Mouse (Mus musculus) liver, embryonic 11.5 days (tissue): ENCODE data around the gene Kbtbd4. TPM values are rescaled to one million over a fixed set of nuclear protein-coding genes. Genes with fewer than 3 reads are reported as not detected.

ENCODE experiments used
- ATAC-seq: fragments of 200-750 bp; cut with Nextera tagmentation; replicated peaks from 2 replicates; pipeline ENCODE4 v1.8.0; 2017; ENCODE audit warnings: moderate number of reproducible peaks, mild to moderate bottlenecking, moderate TSS enrichment, moderate library complexity; ENCODE audit not compliant: low FRiP score
- DNase-seq: peaks from one replicate; pipeline ENCODE4 v3.0.0-alpha.2; 2017; ENCODE audit warnings: low spot score
- H3K27ac ChIP-seq: fragments of 300-500 bp; sonication (generic); 2 replicates; pipeline ENCODE4 v1.5.1; 2014; ENCODE audit warnings: mild to moderate bottlenecking, low read depth, low read length, control low read depth
- H3K27me3 ChIP-seq: fragments of 300-500 bp; sonication (generic); replicated peaks from 2 replicates; pipeline ENCODE4 v1.6.1; 2014; ENCODE audit warnings: low read length, mixed read lengths; ENCODE audit not compliant: control insufficient read depth, insufficient read depth
- H3K36me3 ChIP-seq: fragments of 300-500 bp; sonication (generic); 2 replicates; pipeline ENCODE4 v1.6.1; 2014; ENCODE audit warnings: mild to moderate bottlenecking, low read length, moderate library complexity, mixed read lengths; ENCODE audit not compliant: control insufficient read depth, insufficient read depth
- H3K4me1 ChIP-seq: fragments of 300-500 bp; sonication (generic); replicated peaks from 2 replicates; pipeline ENCODE4 v1.6.1; 2014; ENCODE audit warnings: low read length, mixed read lengths; ENCODE audit not compliant: control insufficient read depth, insufficient read depth
- H3K4me2 ChIP-seq: fragments of 300-500 bp; sonication (generic); 2 replicates; pipeline ENCODE4 v1.6.1; 2014; ENCODE audit warnings: mild to moderate bottlenecking, control low read depth, moderate library complexity
- H3K4me3 ChIP-seq: fragments of 300-500 bp; sonication (generic); 2 replicates; pipeline ENCODE4 v1.5.1; 2014; ENCODE audit warnings: low read depth, low read length, control low read depth
- H3K9ac ChIP-seq: fragments of 300-500 bp; sonication (generic); 2 replicates; pipeline ENCODE4 v1.6.1; 2014; ENCODE audit warnings: low read depth, low read length, control low read depth
- H3K9me3 ChIP-seq: fragments of 300-500 bp; sonication (generic); 2 replicates; pipeline ENCODE4 v1.6.1; 2016; ENCODE audit warnings: low read length, inconsistent platforms, mixed read lengths; ENCODE audit not compliant: control insufficient read depth
- WGBS: fragments of 180-500 bp; shearing (Covaris S2); extraction: QIAGEN DNeasy Blood & Tissue Kit; methylation state at CpG from one replicate; pipeline ENCODE4 v1.1.7; 2014; 5-methylcytosine and 5-hydroxymethylcytosine counted together
- polyA plus RNA-seq: library from polyadenylated mRNA; unstranded; fragments of >200 nt; fragmentation: Nextera tagmentation; extraction: Ambion mirVana; gene quantifications from 2 replicates; pipeline ENCODE4 v1.2.1, GENCODE M21; 2014

Kbtbd4 gene
- polyA plus RNA-seq, 1 experiment from 2014 or later, result 34.4 TPM

GRCm38 (mm10) chr2:90931829-90932228, 27.3 kb downstream of the Kbtbd4 start:
- 62% methylated on average over 8 of the region's 8 CpGs for WGBS
- no peak overlapping the region for H3K9ac ChIP-seq
- DNase-seq (no peak), ATAC-seq (peak; percentile 66)
- H3K4me3 ChIP-seq, result no peak overlapping the region
- H3K36me3 ChIP-seq, result no peaks in the 10 kb centered on the region
- H3K27me3 ChIP-seq, result no peaks in the 10 kb centered on the region
- peak overlapping the region; percentile 37 for H3K4me2 ChIP-seq
- H3K9me3 ChIP-seq, result no peaks in the 10 kb centered on the region
- H3K4me1 ChIP-seq, result no peaks in the 10 kb centered on the region
- peak overlapping the region; percentile 62; the same call in 1 of the 2 replicates for H3K27ac ChIP-seq

DNA sequence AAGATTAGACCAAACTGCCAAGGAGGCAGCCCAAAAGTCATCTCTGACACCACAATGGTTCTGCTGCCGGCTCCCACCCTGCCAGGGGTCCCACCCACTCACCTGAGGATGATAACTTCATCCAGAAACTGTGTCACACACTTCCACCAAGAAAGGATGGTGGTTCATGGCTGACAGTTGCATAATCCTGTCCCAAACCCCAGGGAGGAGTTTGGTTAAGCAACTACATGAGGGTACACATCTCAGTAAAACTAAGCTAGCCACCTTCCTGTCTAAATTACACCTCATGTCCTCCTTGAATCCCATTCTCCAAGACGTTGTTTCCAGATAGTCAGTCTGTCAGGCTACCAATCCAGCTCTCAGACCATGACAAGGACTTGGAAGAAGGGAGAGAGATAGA, 27.7 kb downstream of the Kbtbd4 start:
- peak overlapping the region; percentile 66 for H3K27ac ChIP-seq
- peak overlapping the region; percentile 37 for H3K4me2 ChIP-seq
- 54% methylated on average over 2 of the region's 2 CpGs for WGBS
- no peak overlapping the region for H3K4me3 ChIP-seq
- no peak overlapping the region for H3K9ac ChIP-seq
- ATAC-seq, result no peak
- H3K27me3 ChIP-seq, result no peaks in the 10 kb centered on the region
- H3K36me3 ChIP-seq, result no peaks in the 10 kb centered on the region
- no peaks in the 10 kb centered on the region for H3K4me1 ChIP-seq
- DNase-seq, result no peak
- H3K9me3 ChIP-seq, result no peaks in the 10 kb centered on the region

DNA sequence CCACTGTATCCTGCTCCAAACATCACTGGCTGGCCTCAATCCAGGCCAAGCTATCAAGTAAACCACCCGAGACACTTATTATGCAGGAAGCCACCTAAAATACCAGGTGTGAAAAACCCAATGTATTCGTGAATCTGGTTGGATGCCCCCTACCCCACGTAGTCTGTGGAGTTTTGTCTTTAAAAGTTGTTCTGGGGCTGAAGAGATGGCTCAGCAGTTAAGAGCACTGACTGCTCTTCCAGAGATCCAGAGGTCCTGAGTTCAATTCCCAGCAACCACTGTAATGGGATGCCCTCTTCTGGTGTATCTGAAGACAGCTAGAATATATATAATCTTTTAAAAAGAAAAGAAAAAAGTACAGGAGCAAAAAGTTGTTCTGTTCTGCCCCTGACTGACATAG, 33.8 kb downstream of the Kbtbd4 start:
- no peak overlapping the region for H3K4me3 ChIP-seq
- no peak overlapping the region for H3K9ac ChIP-seq
- WGBS, result 62% methylated on average over 3 of the region's 3 CpGs
- H3K36me3 ChIP-seq, result no peaks in the 10 kb centered on the region
- H3K27ac ChIP-seq, result no peak overlapping the region
- peaks cover 18% of the 10 kb centered on the region for H3K4me1 ChIP-seq
- no peaks in the 10 kb centered on the region for H3K27me3 ChIP-seq
- ATAC-seq (no peak), DNase-seq (no peak)
- no peaks in the 10 kb centered on the region for H3K9me3 ChIP-seq
- H3K4me2 ChIP-seq, result no peak overlapping the region

DNA sequence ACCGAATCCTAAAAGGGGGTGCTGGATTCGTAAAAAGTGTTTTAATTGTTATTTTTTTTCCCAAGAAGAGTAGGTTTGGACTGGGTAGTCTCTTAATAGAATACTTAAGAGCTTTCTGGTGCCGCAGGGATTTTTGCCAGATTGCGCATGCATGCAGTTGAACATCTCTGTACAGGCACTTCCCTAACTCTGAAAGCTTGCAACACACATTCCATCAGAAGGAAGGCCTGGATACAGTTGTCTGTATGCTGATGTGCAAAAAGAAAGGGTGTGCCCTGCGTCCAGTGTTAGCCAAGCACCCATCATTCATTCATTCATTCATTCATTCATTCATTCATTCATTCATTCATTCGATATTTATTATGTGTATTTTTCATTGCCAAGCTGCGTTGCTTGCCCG, 35.2 kb downstream of the Kbtbd4 start:
- H3K4me3 ChIP-seq, result peak overlapping the region; percentile 98
- H3K36me3 ChIP-seq, result no peaks in the 10 kb centered on the region
- 0 out of 2 replicates have a peak, but pooled peaks have one; percentile 9 for ATAC-seq
- H3K9me3 ChIP-seq, result no peaks in the 10 kb centered on the region
- 48% methylated on average over 8 of the region's 8 CpGs for WGBS
- H3K27ac ChIP-seq, result peak overlapping the region; percentile 90; the same call in 1 of the 2 replicates
- no peaks in the 10 kb centered on the region for H3K27me3 ChIP-seq
- H3K4me1 ChIP-seq, result peaks cover 18% of the 10 kb centered on the region
- H3K4me2 ChIP-seq, result peak overlapping the region; percentile 68
- peak overlapping the region; percentile 97 for H3K9ac ChIP-seq
- DNase-seq, result no peak

GRCm38 (mm10) chr2:90940233-90941229, 36.0 kb downstream of the Kbtbd4 start, which contains the start of gene Celf1:
TSS of gene Celf1 (plus strand) at chr2:90940382.
- H3K9me3 ChIP-seq, result no peaks in the 10 kb centered on the region
- DNase-seq, result peak; percentile 86
- peak; percentile 93 for ATAC-seq
- under 1% methylated on average over 87 of the region's 113 CpGs for WGBS
- H3K27me3 ChIP-seq, result no peaks in the 10 kb centered on the region
- H3K4me1 ChIP-seq, result peaks cover 22% of the 10 kb centered on the region
- H3K36me3 ChIP-seq, result no peaks in the 10 kb centered on the region
- peak within 1 kb of the TSS; percentile 97 for H3K9ac ChIP-seq
- peak within 1 kb of the TSS; percentile 98 for H3K4me3 ChIP-seq
- peak within 1 kb of the TSS; percentile 90 for H3K27ac ChIP-seq
- H3K4me2 ChIP-seq, result peak within 1 kb of the TSS; percentile 68

GRCm38 (mm10) chr2:90941744-90942143, 37.2 kb downstream of the Kbtbd4 start:
- no peak overlapping the region for H3K27ac ChIP-seq
- no peaks in the 10 kb centered on the region for H3K36me3 ChIP-seq
- DNase-seq (no peak), ATAC-seq (no peak)
- peak overlapping the region; percentile 66 for H3K4me2 ChIP-seq
- H3K27me3 ChIP-seq, result no peaks in the 10 kb centered on the region
- peak overlapping the region; percentile 44 for H3K9ac ChIP-seq
- H3K4me1 ChIP-seq, result peaks cover 25% of the 10 kb centered on the region
- no peaks in the 10 kb centered on the region for H3K9me3 ChIP-seq
- 75% methylated on average over 2 of the region's 2 CpGs for WGBS
- H3K4me3 ChIP-seq, result peak overlapping the region; percentile 98

- DNase-seq (no peak), ATAC-seq (0 out of 2 replicates have a peak, but pooled peaks have one; percentile 24)
- no peak overlapping the region for H3K27ac ChIP-seq
- peaks cover 21% of the 10 kb centered on the region for H3K4me1 ChIP-seq
- peaks cover 3% of the 10 kb centered on the region; the same call in 1 of the 2 replicates for H3K36me3 ChIP-seq
- no peaks in the 10 kb centered on the region for H3K27me3 ChIP-seq
- H3K9ac ChIP-seq, result no peak overlapping the region
- no peak overlapping the region for H3K4me2 ChIP-seq
- no peaks in the 10 kb centered on the region for H3K9me3 ChIP-seq
- no peak overlapping the region for H3K4me3 ChIP-seq
- WGBS, result 84% methylated on average over 5 of the region's 5 CpGs
Observed at GRCm38 (mm10) chr2:90950149-90950548, 45.6 kb downstream of the Kbtbd4 start.

DNA sequence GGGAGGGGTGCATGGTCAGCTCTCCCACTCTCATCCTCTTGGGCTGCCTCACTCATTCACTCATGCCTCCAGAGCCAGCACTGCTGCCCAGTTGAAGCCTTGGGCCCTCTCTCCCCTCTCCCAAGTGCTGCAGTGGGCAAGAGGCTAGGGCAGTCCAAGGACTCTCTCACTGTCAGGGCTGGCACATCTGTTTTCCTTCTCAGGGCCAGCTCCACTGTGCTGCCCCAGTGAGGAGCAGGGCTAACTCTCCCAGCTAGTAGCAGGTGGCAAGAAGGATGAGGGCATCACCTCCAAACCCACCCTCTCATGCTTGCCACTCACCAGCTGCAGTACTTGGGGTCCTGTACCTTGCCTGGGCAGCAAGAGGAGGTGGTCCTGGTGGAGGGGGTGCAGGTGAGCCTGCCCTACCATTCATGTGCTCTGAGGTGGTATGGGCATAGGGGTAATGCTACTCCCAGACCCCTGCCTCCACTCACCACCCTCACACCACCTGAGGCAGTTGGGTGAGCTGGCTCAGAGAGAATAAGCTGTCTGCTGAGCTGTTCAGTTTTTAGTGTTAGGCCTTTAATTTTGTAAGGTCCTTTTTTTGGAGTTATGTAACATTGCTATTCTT, 46.1 kb downstream of the Kbtbd4 start:
- Histone ChIP-seq H3K4me3 (no peak overlapping the region), H3K4me2 (no peak overlapping the region), H3K4me1 (peaks cover 16% of the 10 kb centered on the region), H3K9me3 (no peaks in the 10 kb centered on the region), H3K27me3 (no peaks in the 10 kb centered on the region), H3K9ac (peak overlapping the region; percentile 0; the same call in 1 of the 2 replicates), H3K27ac (no peak overlapping the region), H3K36me3 (peaks cover 3% of the 10 kb centered on the region; the same call in 1 of the 2 replicates)
- DNase-seq (no peak), ATAC-seq (peak; percentile 51)
